Mouse (Mus musculus) neural tube, embryonic 14.5 days (tissue): ENCODE data around the gene Fam81a. TPM values are rescaled to one million over a fixed set of nuclear protein-coding genes. Genes with fewer than 3 reads are reported as not detected.

ENCODE experiments used
- ATAC-seq: fragments of 200-750 bp; cut with Nextera tagmentation; 2 replicates; pipeline ENCODE4 v1.8.0; 2017; ENCODE audit warnings: low read depth, mild to moderate bottlenecking, moderate TSS enrichment, moderate library complexity
- H3K27ac ChIP-seq: fragments of 300-500 bp; sonication (generic); 2 replicates; pipeline ENCODE4 v1.5.1; 2014; ENCODE audit warnings: low read depth, mild to moderate bottlenecking, control low read depth, low read length, moderate library complexity, mixed read lengths
- H3K27me3 ChIP-seq: fragments of 300-500 bp; sonication (generic); 2 replicates; pipeline ENCODE4 v1.6.1; 2014; ENCODE audit warnings: low read length; ENCODE audit not compliant: control insufficient read depth, insufficient read depth
- H3K36me3 ChIP-seq: fragments of 300-500 bp; sonication (generic); 2 replicates; pipeline ENCODE4 v1.6.1; 2014; ENCODE audit warnings: low read length, mixed read lengths; ENCODE audit not compliant: control insufficient read depth, insufficient read depth
- H3K4me1 ChIP-seq: fragments of 300-500 bp; sonication (generic); 2 replicates; pipeline ENCODE4 v1.6.1; 2014; ENCODE audit warnings: low read length; ENCODE audit not compliant: control insufficient read depth, insufficient read depth
- H3K4me2 ChIP-seq: fragments of 300-500 bp; sonication (generic); 2 replicates; pipeline ENCODE4 v1.6.1; 2014; ENCODE audit warnings: mild to moderate bottlenecking, low read depth, low read length, control low read depth
- H3K4me3 ChIP-seq: fragments of 300-500 bp; sonication (generic); 2 replicates; pipeline ENCODE4 v1.5.1; 2014; ENCODE audit warnings: low read depth, low read length, control low read depth, mixed read lengths
- H3K9ac ChIP-seq: fragments of 300-500 bp; sonication (generic); replicated peaks from 2 replicates; pipeline ENCODE4 v1.6.1; 2014; ENCODE audit warnings: low read depth, mild to moderate bottlenecking, control low read depth, low read length, mixed read lengths
- H3K9me3 ChIP-seq: fragments of 300-500 bp; sonication (generic); 2 replicates; pipeline ENCODE4 v1.6.1; 2016; ENCODE audit warnings: low read length; ENCODE audit not compliant: control insufficient read depth
- WGBS: fragments of 180-500 bp; shearing (Covaris S2); extraction: QIAGEN DNeasy Blood & Tissue Kit; methylation state at CpG from one replicate; pipeline ENCODE4 v1.1.7; 2014; 5-methylcytosine and 5-hydroxymethylcytosine counted together
- polyA plus RNA-seq: library from polyadenylated mRNA; unstranded; fragments of >200 nt; fragmentation: Nextera tagmentation; extraction: Ambion mirVana; gene quantifications from 2 replicates; pipeline ENCODE4 v1.2.1, GENCODE M21; 2014

Gene Fam81a
- polyA plus RNA-seq, 1 experiment from 2014 or later, result 8.7 TPM

- Histone ChIP-seq H3K9me3 (no peaks in the 10 kb centered on the region), H3K36me3 (no peaks in the 10 kb centered on the region), H3K4me3 (no peak overlapping the region), H3K4me2 (no peak overlapping the region), H3K4me1 (no peaks in the 10 kb centered on the region), H3K9ac (no peak overlapping the region), H3K27me3 (no peaks in the 10 kb centered on the region), H3K27ac (no peak overlapping the region)
- WGBS, result 92% methylated on average over 7 of the region's 7 CpGs
- ATAC-seq, result no peak
Measured at GRCm38 (mm10) chr9:70081767-70082166, 60.6 kb downstream of the Fam81a start.

DNA sequence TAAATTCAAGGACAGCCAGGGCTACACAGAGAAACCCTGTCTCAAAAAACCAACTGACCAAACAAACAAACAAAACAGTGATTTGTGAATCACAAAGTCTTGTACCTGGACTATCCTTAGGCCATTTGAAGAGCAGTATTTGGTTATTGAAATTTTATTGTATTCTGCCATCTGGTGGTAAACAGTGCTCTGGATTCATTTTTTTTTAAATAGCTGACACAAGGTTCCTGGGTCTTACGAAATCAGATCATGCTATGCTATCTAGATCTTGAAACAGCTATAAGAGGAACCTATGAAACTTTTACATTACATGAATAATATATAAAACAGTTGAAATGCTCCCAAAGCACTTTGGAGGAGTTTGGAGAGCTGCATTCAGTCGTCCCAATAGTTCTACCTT, 61.4 kb downstream of the Fam81a start:
- no peaks in the 10 kb centered on the region for H3K27me3 ChIP-seq
- H3K4me3 ChIP-seq, result no peak overlapping the region
- 83% methylated on average over 2 of the region's 2 CpGs for WGBS
- no peak overlapping the region for H3K4me2 ChIP-seq
- H3K4me1 ChIP-seq, result no peaks in the 10 kb centered on the region
- no peaks in the 10 kb centered on the region for H3K36me3 ChIP-seq
- no peak overlapping the region for H3K27ac ChIP-seq
- no peaks in the 10 kb centered on the region for H3K9me3 ChIP-seq
- no peak overlapping the region for H3K9ac ChIP-seq
- no peak for ATAC-seq

DNA sequence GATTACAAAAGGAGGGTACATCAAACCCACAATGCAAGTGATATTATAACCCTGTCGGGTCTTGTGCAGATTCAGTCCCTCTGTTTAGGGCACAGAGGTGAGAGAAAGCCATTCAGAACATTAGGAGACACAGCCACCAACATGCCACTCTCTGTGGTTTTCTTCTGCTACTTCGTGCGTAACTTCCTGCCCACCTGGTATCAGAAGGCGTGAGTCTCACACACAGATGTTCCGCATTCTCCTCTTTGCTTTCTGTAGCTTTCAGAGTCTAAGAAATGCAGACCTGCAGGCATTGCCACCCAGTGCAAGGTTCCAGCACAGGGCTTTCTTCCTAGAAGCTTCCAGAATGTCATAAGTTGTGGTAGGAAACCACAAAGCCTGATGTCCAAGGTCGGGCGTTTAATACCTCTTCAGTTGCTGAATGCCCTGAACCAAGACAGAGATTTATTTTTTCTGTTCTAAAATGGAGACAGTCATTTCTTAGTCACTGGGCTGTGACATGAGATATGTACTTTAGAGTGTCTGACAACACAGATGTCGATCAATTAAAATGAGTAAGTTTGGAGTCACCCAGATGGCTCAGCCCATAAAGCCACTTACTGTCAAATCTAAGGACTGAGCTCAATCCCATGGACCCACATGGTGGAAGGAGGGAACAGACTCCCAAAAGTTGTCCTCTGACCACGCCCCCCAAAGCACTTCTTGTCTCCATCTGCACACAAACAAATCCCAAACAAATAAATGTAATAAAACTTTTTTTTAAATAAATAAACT, 62.1 kb downstream of the Fam81a start:
- Histone ChIP-seq H3K27ac (no peak overlapping the region), H3K9ac (no peak overlapping the region), H3K4me1 (no peaks in the 10 kb centered on the region), H3K9me3 (no peaks in the 10 kb centered on the region), H3K36me3 (no peaks in the 10 kb centered on the region), H3K4me3 (no peak overlapping the region), H3K27me3 (no peaks in the 10 kb centered on the region), H3K4me2 (no peak overlapping the region)
- ATAC-seq, result no peak
- WGBS, result 87% methylated on average over 9 of the region's 9 CpGs

DNA sequence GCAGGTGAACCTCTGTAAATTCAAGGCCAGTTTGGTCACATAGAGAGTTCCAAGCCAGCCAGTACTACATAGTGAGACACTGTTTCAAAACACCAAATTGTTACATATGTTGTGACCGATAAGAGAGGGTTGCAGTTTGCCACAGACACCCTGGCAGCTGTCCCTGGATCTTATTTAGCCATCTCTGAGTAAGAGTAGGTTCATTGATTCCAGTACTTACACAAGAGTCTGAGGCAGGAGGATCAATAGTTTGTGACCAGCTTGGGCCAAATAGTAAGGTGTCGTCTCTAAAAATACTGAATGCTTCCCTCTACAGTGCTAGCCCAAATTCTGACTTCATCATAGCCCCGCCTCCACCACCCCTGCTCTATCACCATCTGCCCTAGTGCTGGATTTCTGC, 64.3 kb downstream of the Fam81a start:
- no peaks in the 10 kb centered on the region for H3K36me3 ChIP-seq
- ATAC-seq, result no peak
- H3K9ac ChIP-seq, result no peak overlapping the region
- no peak overlapping the region for H3K4me3 ChIP-seq
- 94% methylated on average over 3 of the region's 3 CpGs for WGBS
- no peaks in the 10 kb centered on the region for H3K27me3 ChIP-seq
- no peak overlapping the region for H3K4me2 ChIP-seq
- H3K27ac ChIP-seq, result no peak overlapping the region
- H3K4me1 ChIP-seq, result no peaks in the 10 kb centered on the region
- no peaks in the 10 kb centered on the region for H3K9me3 ChIP-seq

GRCm38 (mm10) chr9:70077170-70077569, 65.2 kb downstream of the Fam81a start:
- Histone ChIP-seq H3K27ac (no peak overlapping the region), H3K4me1 (no peaks in the 10 kb centered on the region), H3K36me3 (no peaks in the 10 kb centered on the region), H3K9ac (no peak overlapping the region), H3K4me2 (no peak overlapping the region), H3K9me3 (no peaks in the 10 kb centered on the region), H3K27me3 (no peaks in the 10 kb centered on the region), H3K4me3 (no peak overlapping the region)
- ATAC-seq, result no peak
- 68% methylated on average over 7 of the region's 7 CpGs for WGBS

GRCm38 (mm10) chr9:70072387-70072786, 70.0 kb downstream of the Fam81a start:
- H3K27me3 ChIP-seq, result no peaks in the 10 kb centered on the region
- H3K9me3 ChIP-seq, result no peaks in the 10 kb centered on the region
- H3K4me3 ChIP-seq, result no peak overlapping the region
- 88% methylated on average over 8 of the region's 8 CpGs for WGBS
- no peaks in the 10 kb centered on the region for H3K36me3 ChIP-seq
- no peak overlapping the region for H3K9ac ChIP-seq
- H3K27ac ChIP-seq, result no peak overlapping the region
- no peak for ATAC-seq
- H3K4me2 ChIP-seq, result no peak overlapping the region
- no peaks in the 10 kb centered on the region for H3K4me1 ChIP-seq

DNA sequence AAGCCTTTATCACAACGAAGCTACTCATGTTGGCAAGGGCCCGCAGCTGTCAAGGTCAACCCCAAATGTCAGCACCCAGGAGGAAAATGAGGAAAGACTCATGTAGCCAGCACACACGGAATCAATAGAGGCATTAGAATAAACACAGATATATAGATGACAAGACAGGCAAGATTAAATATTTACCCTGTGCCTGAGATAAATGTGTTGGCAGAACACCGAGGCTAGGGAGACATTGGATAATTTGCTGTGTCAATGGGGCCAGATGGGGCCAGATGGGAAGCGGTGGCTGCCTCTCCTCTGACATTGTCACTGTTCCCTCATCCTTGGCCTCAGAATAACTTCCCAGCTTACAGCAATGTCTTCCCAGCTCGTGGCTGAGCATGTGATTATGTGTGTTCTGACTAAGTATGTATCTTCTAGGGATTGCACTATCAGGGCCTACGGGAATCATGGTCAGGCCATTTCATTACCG, 72.4 kb downstream of the Fam81a start:
- Histone ChIP-seq H3K9ac (no peak overlapping the region), H3K4me1 (no peaks in the 10 kb centered on the region), H3K27ac (no peak overlapping the region), H3K27me3 (no peaks in the 10 kb centered on the region), H3K4me3 (no peak overlapping the region), H3K36me3 (no peaks in the 10 kb centered on the region), H3K9me3 (no peaks in the 10 kb centered on the region), H3K4me2 (no peak overlapping the region)
- 51% methylated on average over 8 of the region's 8 CpGs for WGBS
- ATAC-seq, result no peak

- Histone ChIP-seq H3K9me3 (no peaks in the 10 kb centered on the region), H3K4me3 (no peak overlapping the region), H3K4me1 (no peaks in the 10 kb centered on the region), H3K36me3 (no peaks in the 10 kb centered on the region), H3K27me3 (no peaks in the 10 kb centered on the region), H3K4me2 (no peak overlapping the region), H3K27ac (no peak overlapping the region), H3K9ac (no peak overlapping the region)
- no peak for ATAC-seq
- 95% methylated on average over 3 of the region's 3 CpGs for WGBS
Measured at GRCm38 (mm10) chr9:70067497-70067896, 74.9 kb downstream of the Fam81a start.

DNA sequence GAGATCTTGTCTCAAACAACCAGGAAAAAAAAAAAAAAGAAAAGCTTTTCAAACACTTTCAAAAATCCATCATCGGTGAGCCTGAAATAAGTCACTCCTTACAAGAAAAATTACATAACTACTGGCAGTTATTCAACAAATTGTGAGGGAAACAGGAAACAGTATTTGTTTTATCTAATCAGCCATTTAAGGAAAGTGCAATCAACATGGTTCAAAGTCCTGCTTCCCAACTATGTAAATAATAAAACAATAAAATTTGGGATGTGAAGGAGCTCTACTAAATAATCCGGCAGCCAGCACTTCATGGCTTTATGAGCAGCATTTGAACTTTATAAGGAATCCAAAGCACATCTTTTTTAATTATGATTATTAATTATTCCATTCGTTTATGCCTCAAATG, 80.3 kb downstream of the Fam81a start:
- H3K4me1 ChIP-seq, result no peaks in the 10 kb centered on the region
- H3K27me3 ChIP-seq, result no peaks in the 10 kb centered on the region
- H3K27ac ChIP-seq, result no peak overlapping the region
- WGBS, result 87% methylated on average over 3 of the region's 3 CpGs
- H3K9ac ChIP-seq, result no peak overlapping the region
- no peaks in the 10 kb centered on the region for H3K9me3 ChIP-seq
- no peak overlapping the region for H3K4me3 ChIP-seq
- H3K36me3 ChIP-seq, result no peaks in the 10 kb centered on the region
- no peak for ATAC-seq
- H3K4me2 ChIP-seq, result no peak overlapping the region
